Mouse (Mus musculus) megakaryocyte-erythroid progenitor cell, adult 5-6 weeks (primary cell): Measurements from ENCODE around the gene Mmgt2. TPM values are rescaled to one million over a fixed set of nuclear protein-coding genes. Genes with fewer than 3 reads are reported as not detected.
"Not testable (repeated sequence)": the region's sequence is repeated elsewhere in the genome, so short reads cannot be mapped to it uniquely, and the experiment has no call there.

Experiments
- ATAC-seq: replicated peaks from 2 replicates; pipeline ENCODE4 v1.8.0; 2016; ENCODE audit warnings: mild to moderate bottlenecking, inconsistent platforms; ENCODE audit not compliant: severe bottlenecking, poor library complexity, low FRiP score, low TSS enrichment
- total RNA-seq, 2 experiments: library from RNA; stranded (forward) in 1 of 2; stranded (reverse) in 1 of 2; fragments of 200-1000, 215-1000 nt in 1 of 2; fragments of >200 nt in 1 of 2; fragmentation: Nextera tagmentation in 1 of 2; gene quantifications; 2 replicates each; pipeline ENCODE4 v1.2.3; 2014 to 2017

Mmgt2 gene
- total RNA-seq, 2 experiments from 2014 or later: 14.8 to 16.4 TPM

GRCm38 (mm10) chr11:62643011-62643631 lies 5.3 kb upstream of the Mmgt2 start:
- no peak for ATAC-seq

DNA sequence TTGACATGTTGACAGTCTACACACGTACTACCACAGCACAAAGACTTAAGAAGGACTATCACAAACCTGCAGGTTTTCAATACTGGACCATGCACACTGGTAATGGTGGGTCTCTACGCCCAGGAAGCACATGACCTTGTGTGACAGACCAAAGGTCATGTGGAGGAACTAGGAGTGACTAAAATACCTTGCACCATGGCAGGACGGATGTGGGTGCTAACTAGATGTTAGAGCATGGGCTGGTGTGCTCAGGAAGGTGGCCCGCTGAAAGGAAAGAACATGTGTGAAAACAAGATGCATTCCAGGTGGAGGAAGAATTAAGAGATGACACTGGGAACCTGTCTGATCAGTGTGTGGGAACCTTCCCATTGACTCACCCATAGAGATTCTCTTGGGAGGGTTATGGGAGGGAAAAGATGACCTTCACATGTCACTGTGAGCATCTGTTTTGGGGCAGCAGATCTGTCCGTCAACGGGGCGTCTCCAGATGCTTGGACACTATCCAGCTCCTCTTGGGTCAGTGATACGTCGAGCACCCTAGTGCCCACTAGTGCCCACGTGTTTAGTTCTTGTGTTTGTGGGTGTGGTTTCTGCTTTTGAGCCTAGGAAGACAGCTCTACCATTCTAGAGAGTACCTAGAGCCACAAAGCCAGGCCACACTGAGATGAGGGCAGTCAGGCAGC lies 4.6 kb upstream of the Mmgt2 start:
- ATAC-seq: no peak

- no peak for ATAC-seq
Measured at GRCm38 (mm10) chr11:62644602-62645336, 3.7 kb upstream of the Mmgt2 start.

DNA sequence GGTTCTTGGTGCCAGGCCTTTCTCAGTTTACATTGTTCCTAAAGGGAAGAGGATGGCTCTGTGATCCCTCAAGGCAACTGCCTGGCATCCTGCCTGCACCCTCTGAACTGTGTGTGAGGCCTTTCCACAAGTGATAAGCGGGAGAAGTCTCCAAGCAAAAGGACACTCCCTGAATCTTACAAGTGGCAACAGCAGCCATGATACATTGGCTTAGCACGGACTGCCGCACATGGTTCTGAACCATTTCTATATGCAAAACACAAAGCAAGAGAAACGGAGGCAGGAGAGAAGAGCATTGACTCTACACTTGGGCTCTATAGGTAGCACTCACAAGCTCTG lies 3.2 kb upstream of the Mmgt2 start:
- no peak for ATAC-seq

DNA sequence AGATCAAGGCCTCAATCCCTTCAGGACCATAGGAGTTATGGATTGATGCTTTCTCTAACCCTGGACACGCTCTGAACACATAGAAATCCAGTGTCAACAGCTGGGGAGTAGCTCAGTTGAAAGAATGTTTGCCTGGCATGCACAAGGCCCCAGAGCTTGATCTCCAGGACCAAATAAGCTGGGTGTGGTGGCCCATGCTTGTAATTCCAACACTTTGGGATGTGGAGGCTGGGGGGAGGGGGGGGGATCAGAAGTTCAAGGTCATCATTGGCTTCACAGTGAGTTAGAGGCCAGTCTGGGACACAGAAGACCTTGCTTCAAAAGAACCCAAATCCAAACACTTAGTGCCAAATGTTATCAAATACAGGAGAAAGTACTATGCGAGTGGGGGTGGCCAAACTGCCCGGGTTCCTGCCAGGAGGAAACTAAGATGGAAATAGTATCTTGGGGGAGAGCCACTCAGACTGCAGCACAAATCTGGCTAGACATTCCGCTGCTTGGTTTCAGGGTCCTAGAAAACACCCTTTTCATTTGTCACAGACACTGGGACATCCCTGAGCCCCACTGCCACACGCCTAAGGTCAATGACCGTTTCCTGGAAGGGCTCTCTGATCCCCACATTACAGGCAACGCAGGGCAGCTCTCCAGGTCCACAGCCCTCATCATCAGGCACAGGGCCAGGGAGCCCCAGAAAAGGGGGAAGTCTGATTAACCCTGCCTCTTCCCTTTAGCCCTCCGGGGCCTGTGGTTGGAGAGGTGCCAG lies 2.6 kb upstream of the Mmgt2 start:
- ATAC-seq: no peak

DNA sequence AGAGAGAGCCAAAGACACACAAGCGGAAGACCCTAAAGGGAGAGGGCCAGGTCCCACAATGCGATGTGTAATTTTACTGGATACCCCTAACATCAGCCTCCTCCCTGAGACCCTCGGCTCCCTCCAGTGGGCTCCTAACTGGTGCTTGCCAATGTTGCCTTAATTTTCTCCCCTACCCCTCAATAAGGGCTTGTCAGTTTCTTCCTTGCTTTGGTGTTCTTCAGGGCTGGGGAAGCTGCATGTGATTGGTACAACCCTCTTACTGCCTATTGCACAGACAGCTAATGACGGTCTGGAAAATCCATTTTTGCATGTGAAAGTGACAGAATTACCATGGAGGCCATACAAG lies 2.0 kb upstream of the Mmgt2 start:
- no peak for ATAC-seq

GRCm38 (mm10) chr11:62646958-62647515 lies 1.4 kb upstream of the Mmgt2 start:
- no peak for ATAC-seq

DNA sequence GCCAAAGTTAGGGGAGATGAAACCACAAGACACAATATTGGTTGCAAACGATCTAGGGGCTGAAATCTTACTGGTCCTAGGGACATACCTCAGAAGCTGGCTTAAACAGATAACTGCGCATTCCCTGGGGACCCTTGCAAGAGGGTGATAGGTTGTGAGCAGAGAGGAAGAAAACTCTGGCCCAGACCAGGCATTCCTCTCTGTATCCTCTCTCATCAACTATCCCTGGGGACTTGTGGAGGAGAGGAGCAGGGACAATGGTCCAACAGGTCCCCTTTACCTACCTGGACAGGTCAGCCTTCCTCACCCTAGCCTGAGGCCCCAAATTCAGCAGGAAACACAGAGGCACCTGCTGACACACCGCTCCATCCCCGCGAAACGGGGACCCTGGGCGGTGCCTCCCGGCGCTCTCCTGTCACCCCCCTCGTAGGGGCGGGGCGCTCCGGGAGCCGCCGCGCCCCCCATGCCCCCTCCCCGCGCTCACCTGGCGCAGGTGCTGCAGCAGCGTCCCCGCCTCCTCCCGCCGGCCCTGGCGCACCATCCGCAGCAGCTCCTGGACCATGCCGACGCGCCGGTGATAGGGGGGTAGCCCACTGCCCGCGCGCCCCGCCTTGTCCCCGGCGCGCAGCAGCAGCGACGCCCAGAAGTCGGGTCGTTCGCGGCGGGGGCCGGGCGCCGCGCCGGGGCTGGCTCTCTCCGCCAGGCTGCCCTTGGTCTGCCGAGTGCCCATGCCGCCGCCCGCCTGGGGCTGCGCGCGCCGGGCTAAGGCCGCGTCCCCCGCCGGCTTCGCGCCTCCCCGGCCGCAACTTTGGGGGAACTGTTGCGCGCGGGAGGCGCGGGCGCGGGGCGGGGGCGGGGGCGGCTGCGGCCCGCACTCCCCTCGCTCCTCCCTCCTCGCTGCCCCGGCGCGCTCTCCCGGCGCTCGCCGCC lies 538 bp upstream of the Mmgt2 start, which contains the start of gene Lrrc75a:
TSS of gene Lrrc75a (minus strand) at position 863 of the 930 bp plus-strand sequence.
- ATAC-seq: no peak; the same call in 1 of the 2 replicates

GRCm38 (mm10) chr11:62649803-62650202 lies 1.3 kb downstream of the Mmgt2 start:
- ATAC-seq: not testable (repeated sequence)

- ATAC-seq: no peak
Measured at GRCm38 (mm10) chr11:62651563-62651962, 3.1 kb downstream of the Mmgt2 start.

- ATAC-seq: no peak
Measured at GRCm38 (mm10) chr11:62652080-62652479, 3.6 kb downstream of the Mmgt2 start.

- no peak for ATAC-seq
Measured at GRCm38 (mm10) chr11:62660885-62661284, 12.4 kb downstream of the Mmgt2 start.

- ATAC-seq: 0 out of 2 replicates have a peak, but pooled peaks have one; percentile 26
Measured at GRCm38 (mm10) chr11:62664250-62664649, 15.8 kb downstream of the Mmgt2 start.

DNA sequence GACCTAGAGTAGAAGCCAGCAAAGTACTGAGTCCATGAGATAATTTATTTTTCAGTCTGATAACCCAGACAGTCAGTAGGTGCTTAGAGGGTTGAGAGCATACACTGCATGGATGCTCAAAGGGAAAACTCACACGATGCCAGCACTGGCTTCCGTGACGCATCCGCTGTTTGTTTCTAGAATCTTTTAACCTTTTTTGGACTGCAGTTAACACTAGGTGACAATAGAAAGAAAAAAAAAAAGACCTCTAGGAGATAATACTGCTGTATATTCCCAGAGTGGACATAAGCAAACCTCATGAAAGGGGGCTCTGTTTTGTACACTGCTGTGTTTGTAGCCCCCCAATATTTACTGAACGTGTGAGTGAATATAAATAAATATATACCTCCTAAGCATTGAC lies 20.5 kb downstream of the Mmgt2 start:
- no peak for ATAC-seq

GRCm38 (mm10) chr11:62669471-62669870 lies 21.0 kb downstream of the Mmgt2 start:
- no peak for ATAC-seq

DNA sequence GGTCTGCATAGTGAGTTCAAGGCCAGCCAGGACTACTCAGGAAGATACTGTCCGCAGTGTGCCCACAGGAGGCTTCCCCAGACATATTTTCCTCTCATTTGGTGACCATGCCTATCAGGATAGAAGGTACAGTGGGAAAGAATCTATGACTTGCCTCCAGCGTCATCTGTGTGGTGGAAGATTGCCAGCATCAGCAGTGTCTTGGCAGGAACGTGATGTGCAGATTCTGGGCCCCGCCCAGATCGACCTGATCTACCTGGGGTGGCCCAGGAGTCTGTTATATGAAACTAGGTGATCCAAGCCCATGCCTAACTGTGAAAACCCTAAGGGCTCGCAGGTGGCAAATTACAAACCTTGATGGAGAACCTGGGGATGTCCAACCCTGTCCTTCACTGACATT lies 21.5 kb downstream of the Mmgt2 start:
- no peak for ATAC-seq

DNA sequence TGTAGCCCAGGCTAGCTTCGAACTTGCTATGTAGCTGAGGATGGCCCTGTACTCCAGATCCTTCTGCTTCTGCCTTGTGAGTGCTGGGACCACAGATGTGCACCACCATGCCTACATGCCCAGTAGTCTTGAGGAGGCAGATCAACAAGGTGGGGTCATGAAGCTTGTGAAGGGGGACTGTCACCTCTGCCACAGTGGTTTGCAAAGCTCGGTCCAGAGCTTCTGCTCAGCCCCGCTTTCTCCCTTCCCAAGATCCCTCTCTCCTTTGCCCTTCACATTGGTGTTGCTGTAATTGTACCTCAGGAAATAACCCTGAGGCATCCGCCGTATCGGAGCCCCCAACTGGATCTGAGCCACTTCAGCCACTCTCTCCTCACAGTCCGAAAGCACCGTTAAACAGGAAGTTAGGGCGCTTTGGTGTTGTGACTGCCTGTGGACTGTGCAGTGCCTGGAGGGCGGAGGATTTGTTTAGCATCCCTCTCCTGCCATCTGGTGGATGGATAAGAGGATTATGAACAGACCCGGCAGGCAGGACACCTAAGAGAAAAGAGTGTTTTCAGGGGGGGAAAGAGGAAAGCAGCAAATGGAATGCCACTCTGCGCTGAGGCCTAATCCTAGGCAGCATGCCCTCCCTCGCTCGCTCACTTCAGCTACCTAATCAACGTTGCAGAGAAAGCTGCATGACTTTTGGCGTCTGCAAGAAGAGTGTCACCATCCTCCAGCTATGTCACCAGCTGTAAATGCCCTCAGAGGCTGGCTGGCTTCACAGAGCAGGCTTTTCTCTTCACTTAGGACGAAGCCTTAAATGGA lies 27.2 kb downstream of the Mmgt2 start:
- peak; percentile 98 for ATAC-seq

- ATAC-seq: no peak
Measured at GRCm38 (mm10) chr11:62676290-62676596, 27.8 kb downstream of the Mmgt2 start.
